ENCODE assay signal across 9 mouse cellular contexts in genomic region chr17:85454419-85454983, GRCm38 (mm10).
DNase-seq lines count a peak whose midpoint lies in the region; ATAC-seq lines count a peak whose summit lies in the region.
"Had no signal": no experiment of that assay in that cellular context is flagged by ENCODE, and none has a peak within 500 bp of the region (broad histone marks: within the 10 kb centered on the region; RNA-seq: fewer than 3 reads in every experiment).

No protein-coding gene starts in this region.

- H3K9me3 ChIP-seq in heart, embryonic 13.5 days = no peaks in the 10 kb centered on the region

- peaks cover 79% of the 10 kb centered on the region for H3K27me3 ChIP-seq in heart, embryonic 13.5 days (replicated peaks)

- no peak for ATAC-seq in heart, embryonic 13.5 days (ENCODE audit: extremely low read depth, insufficient number of reproducible peaks, low FRiP score, low TSS enrichment)
- peak; percentile 34 for ATAC-seq in megakaryocyte progenitor cell, adult 5-6 weeks (replicated peaks; ENCODE audit: poor library complexity)
- ATAC-seq in megakaryocyte, adult 5-6 weeks (ENCODE audit: poor library complexity, severe bottlenecking) = no peak

- peak overlapping the region; percentile 41 for H3K4me3 ChIP-seq in heart, embryonic 13.5 days

- no peaks in the 10 kb centered on the region for H3K36me3 ChIP-seq in heart, embryonic 13.5 days

- H3K4me2 ChIP-seq in heart, embryonic 13.5 days = peak overlapping the region; percentile 67

- WGBS in heart, embryonic 13.5 days = 2% methylated on average over 23 of the region's 23 CpGs

- no peak overlapping the region; the same call in 1 of the 2 replicates for H3K9ac ChIP-seq in heart, embryonic 13.5 days

- intact Hi-C loops in heart, postnatal 10 days (cut with DNase I) = no loop called here
- intact Hi-C loops in left cerebral cortex, postnatal 4 days (cut with DNase I) = no loop called here

- H3K4me1 ChIP-seq in heart, embryonic 13.5 days = peaks cover 11% of the 10 kb centered on the region

- H3K27ac ChIP-seq in heart, embryonic 13.5 days (replicated peaks) = no peak overlapping the region

- peak; percentile 3 for DNase-seq in heart, adult 8-10 months (ENCODE audit: low spot score)
- DNase-seq in heart, postnatal 10 days = no peak
- peak; percentile 38 for DNase-seq in ZHBTc4 (ENCODE audit: low read depth, low spot score)
- no peak for DNase-seq in adrenal gland, postnatal 25 days
- no peak for DNase-seq in left cerebral cortex, postnatal 4 days
- DNase-seq: cerebellum, adult 18-20 months had no signal

Comparison
In these comparisons a context has a peak if more than half of its experiments do, and no peak if none do; other contexts are left out.
1. DNase-seq: peak in heart, adult 8-10 months (single experiment) and ZHBTc4 (single experiment); none in heart, postnatal 10 days (0 of 2), adrenal gland, postnatal 25 days (single experiment) and left cerebral cortex, postnatal 4 days (single experiment).